Mouse (Mus musculus): ENCODE results near the gene Gapvd1. TPM values are rescaled to one million over a fixed set of nuclear protein-coding genes. Genes with fewer than 3 reads are reported as not detected.

Gene Gapvd1
- polyA plus RNA-seq, 1 experiment from 2014 or later, result 89.4 TPM

DNA sequence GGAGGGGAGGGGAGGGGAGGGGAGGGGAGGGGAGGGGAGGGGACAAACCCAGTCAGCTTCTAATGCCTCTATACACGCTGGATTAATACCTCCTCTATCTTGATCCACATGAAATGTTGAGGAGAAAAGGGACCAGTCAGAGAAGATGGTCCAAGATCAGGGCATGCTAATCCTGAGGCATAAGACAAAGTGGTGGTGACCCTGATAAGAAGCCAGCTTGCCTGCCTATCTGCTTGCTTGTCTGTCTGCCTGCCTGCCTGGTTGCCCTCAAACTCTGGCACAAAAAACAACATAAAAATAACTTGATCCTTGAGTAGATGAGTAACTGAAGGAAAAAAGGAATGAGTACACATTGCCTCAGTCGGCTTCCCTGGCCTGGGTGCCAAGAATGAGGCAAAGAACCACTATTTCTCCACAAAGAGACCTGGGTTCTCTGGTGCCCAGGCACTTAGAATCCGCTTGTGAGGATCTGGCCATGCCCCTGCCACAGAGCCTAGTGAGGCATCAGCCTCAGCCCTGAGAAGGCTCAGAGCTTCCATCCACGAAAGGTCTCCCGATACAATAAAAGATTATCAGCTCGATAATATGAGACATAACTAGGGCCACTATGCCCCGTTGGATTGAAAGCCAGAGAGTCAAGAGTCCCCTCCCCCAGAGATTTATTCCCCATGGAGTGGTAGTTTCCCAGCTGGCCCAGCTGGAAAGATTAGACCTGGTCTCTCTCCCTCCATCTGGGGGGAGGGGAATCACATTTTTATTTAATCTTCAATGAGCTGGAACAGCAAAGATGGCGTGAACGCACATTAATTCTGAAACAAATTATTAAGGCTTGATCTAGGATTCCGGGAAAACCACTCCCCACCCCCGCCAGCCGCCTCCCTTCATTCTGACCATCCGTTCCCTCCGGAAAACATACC, 119.5 kb downstream of the Gapvd1 start:
- 84% methylated on average over 14 of the region's 14 CpGs for WGBS
- Histone ChIP-seq H3K4me3 (no peak overlapping the region), H3K4me1 (peaks cover 39% of the 10 kb centered on the region), H3K27ac (no peak overlapping the region), H3K36me3 (replicated peaks) (no peaks in the 10 kb centered on the region), H3K27me3 (ENCODE audit: poor library complexity, severe bottlenecking) (peaks cover 27% of the 10 kb centered on the region), H3K9me3 (no peaks in the 10 kb centered on the region)
- no peak for DNase-seq (ENCODE audit: extremely low spot score, low spot score)

DNA sequence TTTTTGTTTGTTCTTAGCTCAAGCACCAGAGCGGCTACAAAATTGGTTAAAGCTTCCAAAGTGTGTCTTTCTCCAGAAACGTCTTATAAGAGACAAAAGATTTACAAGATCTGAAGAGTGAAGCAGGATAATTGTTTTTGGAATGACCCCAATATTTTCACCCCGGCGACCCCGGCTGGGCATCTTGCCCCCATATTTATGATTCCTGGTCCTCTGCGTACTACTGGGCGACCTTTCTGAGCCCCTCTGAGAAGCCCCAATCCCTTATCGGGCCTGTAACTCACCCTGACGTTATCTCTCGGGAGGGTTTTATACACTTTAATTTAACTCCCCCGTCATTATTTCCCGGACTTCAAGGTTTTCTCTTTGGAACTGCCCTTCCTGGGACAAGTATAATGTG, 123.0 kb downstream of the Gapvd1 start:
- WGBS, result 88% methylated on average over 12 of the region's 12 CpGs
- Histone ChIP-seq H3K4me1 (peaks cover 29% of the 10 kb centered on the region), H3K27me3 (ENCODE audit: poor library complexity, severe bottlenecking) (no peaks in the 10 kb centered on the region), H3K36me3 (replicated peaks) (no peaks in the 10 kb centered on the region), H3K4me3 (no peak overlapping the region), H3K27ac (no peak overlapping the region), H3K9me3 (no peaks in the 10 kb centered on the region)
- DNase-seq (ENCODE audit: extremely low spot score, low spot score), result no peak

DNA sequence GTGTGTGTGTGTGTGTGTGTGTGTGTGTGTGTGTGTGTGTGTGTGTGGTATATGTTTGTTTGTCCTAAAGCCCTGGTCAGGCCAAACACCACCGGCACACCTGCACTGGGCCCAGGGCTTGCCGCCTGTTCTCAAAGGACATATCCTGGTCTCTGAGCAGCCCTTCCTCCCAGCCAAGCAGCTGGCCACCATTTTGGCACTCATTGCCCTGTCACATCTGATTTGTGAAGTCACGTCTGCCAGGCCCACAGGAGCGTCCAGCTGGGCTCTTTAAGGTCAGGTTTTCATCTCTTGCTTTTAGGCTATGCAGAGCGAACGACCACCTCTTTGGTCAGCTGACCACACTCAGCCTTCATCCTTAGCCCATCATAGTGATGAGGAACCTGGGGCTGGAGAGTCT, 124.6 kb downstream of the Gapvd1 start:
- H3K36me3 ChIP-seq (replicated peaks), result peaks cover 5% of the 10 kb centered on the region
- no peak overlapping the region for H3K27ac ChIP-seq
- peaks cover 21% of the 10 kb centered on the region for H3K4me1 ChIP-seq
- DNase-seq (ENCODE audit: extremely low spot score, low spot score), result no peak
- WGBS, result 96% methylated on average over 6 of the region's 6 CpGs
- H3K9me3 ChIP-seq, result no peaks in the 10 kb centered on the region
- no peaks in the 10 kb centered on the region for H3K27me3 ChIP-seq (ENCODE audit: poor library complexity, severe bottlenecking)
- H3K4me3 ChIP-seq, result no peak overlapping the region

DNA sequence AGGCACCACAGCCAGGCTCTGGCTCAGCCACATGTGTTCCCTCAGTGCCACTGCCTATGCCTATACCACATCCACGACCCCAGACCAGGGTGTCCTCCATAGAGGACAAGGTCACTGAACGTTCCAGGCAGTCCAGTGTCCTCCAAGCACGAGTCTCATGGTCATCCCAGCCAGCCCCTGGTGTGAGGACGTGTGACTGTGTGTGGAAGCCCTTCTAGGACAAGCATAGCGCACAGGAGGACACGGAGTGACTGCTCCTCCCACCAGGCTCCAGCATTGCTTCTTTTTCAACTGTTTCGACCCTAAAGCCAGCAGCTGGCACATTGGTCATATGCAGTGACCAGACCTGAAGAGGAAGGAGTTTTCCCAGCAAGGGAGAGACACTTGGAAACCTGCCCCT, 125.3 kb downstream of the Gapvd1 start:
- peaks cover 12% of the 10 kb centered on the region for H3K36me3 ChIP-seq (replicated peaks)
- no peak overlapping the region for H3K4me3 ChIP-seq
- DNase-seq (ENCODE audit: extremely low spot score, low spot score), result no peak
- peaks cover 18% of the 10 kb centered on the region for H3K4me1 ChIP-seq
- H3K9me3 ChIP-seq, result no peaks in the 10 kb centered on the region
- no peak overlapping the region for H3K27ac ChIP-seq
- WGBS, result 85% methylated on average over 7 of the region's 7 CpGs
- H3K27me3 ChIP-seq (ENCODE audit: poor library complexity, severe bottlenecking), result no peaks in the 10 kb centered on the region

DNA sequence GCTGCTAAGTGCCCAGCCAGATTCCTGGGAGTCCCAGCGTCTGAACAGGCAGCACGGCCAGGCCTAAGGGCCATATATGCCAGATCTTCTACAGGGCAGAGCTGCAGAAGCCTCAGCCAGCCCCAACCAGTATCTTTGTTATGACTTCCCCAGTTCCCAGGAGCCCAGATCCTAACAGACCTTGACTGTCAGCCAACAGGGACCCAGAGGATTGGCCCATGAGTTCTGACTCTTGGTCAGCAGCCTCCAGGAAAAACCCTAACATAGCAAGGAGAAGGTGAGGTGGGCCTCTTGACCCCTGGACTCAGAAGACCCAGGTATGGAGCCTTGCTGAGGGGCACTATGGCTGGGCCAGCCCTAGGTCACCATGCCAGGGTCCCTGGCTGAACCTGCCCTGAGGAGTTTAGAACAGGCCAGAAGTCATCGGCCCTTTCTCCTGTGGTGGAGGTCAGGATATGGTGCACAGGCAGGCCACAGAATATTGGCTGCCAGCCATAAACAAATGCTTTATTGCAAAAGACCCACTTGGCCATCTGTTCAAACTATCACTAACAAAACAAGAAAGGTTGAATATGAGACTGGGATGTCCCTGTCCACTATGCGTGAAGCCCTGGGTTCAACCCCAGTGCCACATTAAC, 126.0 kb downstream of the Gapvd1 start:
- H3K4me1 ChIP-seq, result peaks cover 12% of the 10 kb centered on the region
- 94% methylated on average over 4 of the region's 4 CpGs for WGBS
- no peak overlapping the region for H3K4me3 ChIP-seq
- H3K27me3 ChIP-seq (ENCODE audit: poor library complexity, severe bottlenecking), result no peaks in the 10 kb centered on the region
- H3K36me3 ChIP-seq (replicated peaks), result peaks cover 16% of the 10 kb centered on the region
- no peak for DNase-seq (ENCODE audit: extremely low spot score, low spot score)
- no peaks in the 10 kb centered on the region for H3K9me3 ChIP-seq
- 0 out of 2 replicates have a peak overlapping the region, but pooled peaks have one; percentile 40 for H3K27ac ChIP-seq

DNA sequence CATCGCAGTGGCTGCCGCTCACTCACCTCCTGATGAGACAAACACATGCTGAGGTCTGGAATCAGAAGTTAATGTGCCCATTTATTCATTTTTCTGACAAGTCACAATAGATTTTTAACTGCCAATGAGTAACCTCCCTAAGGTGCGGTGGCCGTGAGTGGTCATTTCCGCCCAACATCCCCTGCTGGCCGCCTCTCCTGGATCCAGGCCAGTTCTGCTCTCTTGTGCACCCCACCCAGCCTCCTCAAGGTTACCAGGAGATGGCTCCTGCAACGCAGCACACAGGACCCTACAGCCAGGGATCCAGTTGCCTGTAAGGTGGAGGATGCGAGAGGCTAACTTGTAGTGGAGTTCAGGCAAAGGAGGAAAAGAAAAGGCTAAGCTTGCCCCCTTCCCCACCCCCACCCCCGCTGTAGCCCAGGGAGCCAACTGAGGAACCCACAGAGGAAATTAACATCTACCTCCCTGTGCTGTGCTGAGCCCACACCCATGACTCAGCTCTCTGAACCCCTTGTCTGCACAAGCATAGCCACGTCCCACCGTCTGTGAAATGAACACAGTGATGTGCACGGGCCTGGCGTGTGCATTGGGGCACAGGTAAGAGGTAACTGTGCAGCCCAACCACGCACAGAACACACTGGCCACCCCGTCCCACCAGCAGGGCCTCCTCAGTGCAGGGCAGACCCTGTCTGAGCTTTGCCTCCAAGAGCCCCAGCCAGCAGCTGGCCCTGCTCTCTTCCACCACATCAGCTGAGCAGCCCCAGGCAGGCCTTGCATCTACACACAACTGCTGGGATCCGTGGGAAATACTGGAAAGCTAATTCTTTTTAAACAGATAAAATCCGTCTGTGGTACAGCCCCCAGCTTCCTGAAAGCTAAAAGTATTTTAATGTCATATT, 127.5 kb downstream of the Gapvd1 start:
- no peaks in the 10 kb centered on the region for H3K9me3 ChIP-seq
- no peak overlapping the region for H3K27ac ChIP-seq
- H3K36me3 ChIP-seq (replicated peaks), result peaks cover 27% of the 10 kb centered on the region
- H3K27me3 ChIP-seq (ENCODE audit: poor library complexity, severe bottlenecking), result no peaks in the 10 kb centered on the region
- H3K4me1 ChIP-seq, result peaks cover 6% of the 10 kb centered on the region
- DNase-seq (ENCODE audit: extremely low spot score, low spot score), result no peak
- WGBS, result 79% methylated on average over 17 of the region's 17 CpGs
- H3K4me3 ChIP-seq, result no peak overlapping the region

Other genes starting within 250 kb of the Gapvd1 start
- 821 and 974 TPM in 2 replicates for gene Hspa5, start 16.7 kb upstream of the Gapvd1 start, polyA plus RNA-seq (2016; fragmentation: Nextera tagmentation; extraction: Ambion mirVana)
- 40.2 and 47.0 TPM in 2 replicates for gene Rabepk, start 44.7 kb upstream of the Gapvd1 start, polyA plus RNA-seq (2016; fragmentation: Nextera tagmentation; extraction: Ambion mirVana)
- 78.7 and 80.9 TPM in 2 replicates for gene Fbxw2, start 71.1 kb upstream of the Gapvd1 start, polyA plus RNA-seq (2016; fragmentation: Nextera tagmentation; extraction: Ambion mirVana)
- gene Gm34653, start 77.8 kb upstream of the Gapvd1 start, polyA plus RNA-seq (2016; fragmentation: Nextera tagmentation; extraction: Ambion mirVana), result not detected in 2 replicates
- 0.06 and 0.26 TPM in 2 replicates for gene Cutal, start 119.2 kb upstream of the Gapvd1 start, polyA plus RNA-seq (2016; fragmentation: Nextera tagmentation; extraction: Ambion mirVana)
- 127 and 135 TPM in 2 replicates for gene Psmd5, start 119.7 kb upstream of the Gapvd1 start, polyA plus RNA-seq (2016; fragmentation: Nextera tagmentation; extraction: Ambion mirVana)
- gene Phf19, start 158.8 kb upstream of the Gapvd1 start, polyA plus RNA-seq (2016; fragmentation: Nextera tagmentation; extraction: Ambion mirVana), result 2.7 and 3.0 TPM in 2 replicates
- gene Traf1, start 206.5 kb upstream of the Gapvd1 start, polyA plus RNA-seq (2016; fragmentation: Nextera tagmentation; extraction: Ambion mirVana), result 0.07 and 0.31 TPM in 2 replicates